Mouse (Mus musculus) liver, embryonic 14.5 days (tissue): ENCODE data around the gene Abhd8.

Experiments used
- CTCF ChIP-seq: IDR thresholded peaks from 2 replicates; pipeline ENCODE4 v1.5.1; 2016; ENCODE audit warnings: antibody characterized with exemption, low read depth, control low read depth
- EP300 ChIP-seq: IDR thresholded peaks from 2 replicates; pipeline ENCODE4 v1.6.1; 2016; ENCODE audit warnings: antibody characterized with exemption, low read depth

DNA sequence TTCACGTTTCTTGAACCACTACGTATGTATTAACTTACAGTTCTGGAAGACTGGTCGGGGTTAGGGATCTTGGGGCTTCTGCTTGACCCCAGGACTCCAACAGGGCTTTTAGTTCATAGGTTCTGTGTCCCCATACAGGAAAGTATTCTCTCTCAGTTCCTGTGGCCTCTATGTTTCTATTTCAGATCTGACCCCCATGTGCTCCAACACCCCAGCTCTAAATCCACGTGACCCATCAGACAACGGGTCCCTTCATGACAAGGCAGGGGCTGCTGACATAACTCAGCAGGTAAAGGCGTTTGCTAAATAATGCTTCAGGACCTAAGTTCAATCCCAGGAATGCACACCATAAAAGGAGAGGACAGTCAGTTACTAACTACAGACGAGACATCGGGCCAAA lies 2.3 kb upstream of the Abhd8 start:
- no peak for TF ChIP-seq EP300
- no peak for TF ChIP-seq CTCF
